Mouse (Mus musculus): ENCODE data around the gene Pdcd10.

DNA sequence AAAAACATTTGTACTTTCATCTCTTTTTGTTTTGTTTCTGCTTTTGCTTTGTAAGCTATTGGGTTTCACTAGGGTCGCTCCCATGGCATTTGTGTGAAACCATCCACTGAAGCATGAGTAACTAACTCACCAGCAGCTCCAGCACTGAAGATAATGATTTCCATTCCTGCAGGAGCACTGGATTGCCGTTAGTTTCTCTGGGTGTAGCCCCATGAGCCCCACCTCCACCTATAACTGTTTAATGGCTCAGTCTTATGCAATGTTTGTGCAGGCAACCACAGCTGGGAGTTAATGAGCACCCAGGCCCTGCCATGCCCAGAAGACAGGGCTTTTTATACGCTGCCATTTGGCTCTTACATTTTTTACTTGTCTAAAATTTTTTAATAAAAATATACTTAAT is 63.7 kb downstream of the Pdcd10 start:
- TF ChIP-seq CTCF (IDR thresholded peaks at IDR 0.05; ENCODE audit: borderline replicate concordance, insufficient read depth, low read length) (no peak), POLR2A (IDR thresholded peaks at IDR 0.05; ENCODE audit: low read depth, low read length) (no peak)

Data from embryonic fibroblast, embryonic 13.5 days (primary cell).